Mouse (Mus musculus) heart, embryonic 14.5 days (tissue): ENCODE measurements at regions not wholly inside any gene's neighbourhood (a gene's known extent, or its start where the extent isn't known, plus 50 kb on each side); places are given as distances from the start of the nearest gene placed in this dataset.

Experiments
- ATAC-seq: fragments of 200-750 bp; cut with Nextera tagmentation; 2 replicates; pipeline ENCODE4 v1.8.0; 2017; ENCODE audit warnings: low read depth, moderate TSS enrichment; ENCODE audit not compliant: insufficient number of reproducible peaks, insufficient read depth, low FRiP score
- H3K27ac ChIP-seq, 2 experiments: fragments of 200-500 bp in 1 of 2; fragments of 300-500 bp in 1 of 2; sonication (generic) in 1 of 2; replicated peaks in 1 of 2; 2 replicates each; pipeline ENCODE4 v1.5.1; 2012 to 2014; ENCODE audit warnings: low read depth in 2 of 2, low read length in 2 of 2, control low read depth in 1 of 2, mild to moderate bottlenecking in 1 of 2, mixed read lengths in 1 of 2; ENCODE audit not compliant: control insufficient read depth in 1 of 2, insufficient read depth in 1 of 2
- H3K27me3 ChIP-seq: fragments of 300-500 bp; sonication (generic); 2 replicates; pipeline ENCODE4 v1.6.1; 2014; ENCODE audit warnings: mild to moderate bottlenecking, low read length, control low read depth; ENCODE audit not compliant: control insufficient read depth, insufficient read depth
- H3K36me3 ChIP-seq: fragments of 300-500 bp; sonication (generic); 2 replicates; pipeline ENCODE4 v1.6.1; 2014; ENCODE audit warnings: mild to moderate bottlenecking, control low read depth, low read length, mixed read lengths; ENCODE audit not compliant: control insufficient read depth, insufficient read depth
- H3K4me1 ChIP-seq, 2 experiments: fragments of 200-500 bp in 1 of 2; fragments of 300-500 bp in 1 of 2; sonication (generic) in 1 of 2; 2 replicates each; pipeline ENCODE4 v1.6.1; 2012 to 2014; ENCODE audit warnings: low read length in 2 of 2, control low read depth in 1 of 2, mixed read lengths in 1 of 2; ENCODE audit not compliant: control insufficient read depth in 2 of 2, insufficient read depth in 2 of 2
- H3K4me2 ChIP-seq: fragments of 300-500 bp; sonication (generic); 2 replicates; pipeline ENCODE4 v1.6.1; 2014; ENCODE audit warnings: mild to moderate bottlenecking, low read length
- H3K4me3 ChIP-seq, 2 experiments: fragments of 200-500 bp in 1 of 2; fragments of 300-500 bp in 1 of 2; sonication (generic) in 1 of 2; 2 replicates each; pipeline ENCODE4 v1.5.1; 2012 to 2014; ENCODE audit warnings: low read length in 2 of 2, mild to moderate bottlenecking in 2 of 2, control low read depth in 1 of 2, low read depth in 1 of 2, moderate library complexity in 1 of 2; ENCODE audit not compliant: control insufficient read depth in 1 of 2, insufficient read depth in 1 of 2
- H3K9ac ChIP-seq: fragments of 300-500 bp; sonication (generic); 2 replicates; pipeline ENCODE4 v1.6.1; 2014; ENCODE audit warnings: mild to moderate bottlenecking, low read length
- H3K9me3 ChIP-seq: fragments of 300-500 bp; sonication (generic); 2 replicates; pipeline ENCODE4 v1.6.1; 2016; ENCODE audit warnings: low read length, control low read depth; ENCODE audit not compliant: control insufficient read depth
- WGBS: fragments of 180-500 bp; shearing (Covaris S2); extraction: QIAGEN DNeasy Blood & Tissue Kit; methylation state at CpG from one replicate; pipeline ENCODE4 v1.1.7; 2014; 5-methylcytosine and 5-hydroxymethylcytosine counted together

GRCm38 (mm10) chr2:170222819-170223218, 74.9 kb upstream of the Zfp217 start:
- H3K4me2 ChIP-seq = peak overlapping the region; percentile 71
- H3K4me1 ChIP-seq = peaks cover 11 to 51% of the 10 kb centered on the region in 2 experiments
- 0% methylated on average over 6 of the region's 6 CpGs for WGBS
- no peak for ATAC-seq
- no peaks in the 10 kb centered on the region for H3K9me3 ChIP-seq
- peak overlapping the region; percentile 5 to 13; a peak in 2 of 4 replicates for H3K4me3 ChIP-seq
- no peaks in the 10 kb centered on the region for H3K36me3 ChIP-seq
- peak overlapping the region; percentile 17; the same call in 1 of the 2 replicates for H3K9ac ChIP-seq
- no peaks in the 10 kb centered on the region for H3K27me3 ChIP-seq
- H3K27ac ChIP-seq = peak overlapping the region; percentile 62 to 71

- ATAC-seq = no peak
- Histone ChIP-seq H3K9me3 (no peaks in the 10 kb centered on the region), H3K27ac (peak overlapping the region; percentile 62 to 71), H3K36me3 (no peaks in the 10 kb centered on the region), H3K4me2 (peak overlapping the region; percentile 71), H3K4me3 (peak overlapping the region in 1 of 2 experiments; percentile 5; a peak in 2 of 4 replicates), H3K27me3 (no peaks in the 10 kb centered on the region), H3K9ac (peak overlapping the region; percentile 17), H3K4me1 (peaks cover 11 to 52% of the 10 kb centered on the region in 2 experiments)
- WGBS = 16% methylated on average over 13 of the region's 13 CpGs
Measured at GRCm38 (mm10) chr2:170221994-170222535, 74.2 kb upstream of the Zfp217 start.

- Histone ChIP-seq H3K36me3 (no peaks in the 10 kb centered on the region), H3K27ac (peak overlapping the region; percentile 80 to 84), H3K9me3 (no peaks in the 10 kb centered on the region), H3K4me2 (peak overlapping the region; percentile 71), H3K4me1 (peaks cover 11 to 52% of the 10 kb centered on the region in 2 experiments), H3K9ac (peak overlapping the region; percentile 68), H3K4me3 (peak overlapping the region; percentile 37 to 48), H3K27me3 (no peaks in the 10 kb centered on the region)
- WGBS = under 1% methylated on average over 20 of the region's 20 CpGs
- peak; percentile 52 for ATAC-seq
Measured at GRCm38 (mm10) chr2:170220871-170221369, 73.0 kb upstream of the Zfp217 start.

- peaks cover 11 to 52% of the 10 kb centered on the region in 2 experiments for H3K4me1 ChIP-seq
- peak overlapping the region; percentile 71 for H3K4me2 ChIP-seq
- H3K27me3 ChIP-seq = no peaks in the 10 kb centered on the region
- H3K36me3 ChIP-seq = no peaks in the 10 kb centered on the region
- no peaks in the 10 kb centered on the region for H3K9me3 ChIP-seq
- H3K27ac ChIP-seq = peak overlapping the region; percentile 80 to 84
- ATAC-seq = no peak
- peak overlapping the region; percentile 68 for H3K9ac ChIP-seq
- H3K4me3 ChIP-seq = peak overlapping the region; percentile 37 to 48
- 3% methylated on average over 11 of the region's 11 CpGs for WGBS
Measured at GRCm38 (mm10) chr2:170220443-170220842, 72.5 kb upstream of the Zfp217 start.

GRCm38 (mm10) chr2:170219611-170220401, 71.9 kb upstream of the Zfp217 start:
- H3K27me3 ChIP-seq = no peaks in the 10 kb centered on the region
- H3K4me1 ChIP-seq = peaks cover 11 to 52% of the 10 kb centered on the region in 2 experiments
- no peaks in the 10 kb centered on the region for H3K9me3 ChIP-seq
- WGBS = 2% methylated on average over 20 of the region's 20 CpGs
- H3K9ac ChIP-seq = peak overlapping the region; percentile 68
- H3K4me2 ChIP-seq = peak overlapping the region; percentile 71
- 0 out of 2 replicates have a peak, but pooled peaks have one; percentile 3 for ATAC-seq
- H3K27ac ChIP-seq = peak overlapping the region; percentile 50 to 80
- H3K36me3 ChIP-seq = no peaks in the 10 kb centered on the region
- peak overlapping the region; percentile 32 to 37 for H3K4me3 ChIP-seq

GRCm38 (mm10) chr2:170219161-170219581, 71.3 kb upstream of the Zfp217 start:
- H3K9ac ChIP-seq = peak overlapping the region; percentile 68
- peak overlapping the region; percentile 63 to 80 for H3K27ac ChIP-seq
- no peaks in the 10 kb centered on the region for H3K27me3 ChIP-seq
- no peaks in the 10 kb centered on the region for H3K36me3 ChIP-seq
- ATAC-seq = no peak
- H3K4me1 ChIP-seq = peaks cover 11 to 52% of the 10 kb centered on the region in 2 experiments
- WGBS = 2% methylated on average over 11 of the region's 11 CpGs
- H3K9me3 ChIP-seq = no peaks in the 10 kb centered on the region
- peak overlapping the region; percentile 32 to 37 for H3K4me3 ChIP-seq
- peak overlapping the region; percentile 71 for H3K4me2 ChIP-seq

- H3K4me2 ChIP-seq = peak overlapping the region; percentile 71
- peak overlapping the region; percentile 27 to 37 for H3K4me3 ChIP-seq
- peak overlapping the region; percentile 68 for H3K9ac ChIP-seq
- H3K27me3 ChIP-seq = no peaks in the 10 kb centered on the region
- WGBS = 8% methylated on average over 22 of the region's 22 CpGs
- H3K4me1 ChIP-seq = peaks cover 11 to 49% of the 10 kb centered on the region in 2 experiments
- H3K9me3 ChIP-seq = no peaks in the 10 kb centered on the region
- H3K36me3 ChIP-seq = no peaks in the 10 kb centered on the region
- peak; percentile 45; the same call in 1 of the 2 replicates for ATAC-seq
- peak overlapping the region; percentile 16 to 80 for H3K27ac ChIP-seq
Measured at GRCm38 (mm10) chr2:170218230-170219044, 70.5 kb upstream of the Zfp217 start.
